Mouse (Mus musculus): Measurements from ENCODE around the gene Vsir.

DNA sequence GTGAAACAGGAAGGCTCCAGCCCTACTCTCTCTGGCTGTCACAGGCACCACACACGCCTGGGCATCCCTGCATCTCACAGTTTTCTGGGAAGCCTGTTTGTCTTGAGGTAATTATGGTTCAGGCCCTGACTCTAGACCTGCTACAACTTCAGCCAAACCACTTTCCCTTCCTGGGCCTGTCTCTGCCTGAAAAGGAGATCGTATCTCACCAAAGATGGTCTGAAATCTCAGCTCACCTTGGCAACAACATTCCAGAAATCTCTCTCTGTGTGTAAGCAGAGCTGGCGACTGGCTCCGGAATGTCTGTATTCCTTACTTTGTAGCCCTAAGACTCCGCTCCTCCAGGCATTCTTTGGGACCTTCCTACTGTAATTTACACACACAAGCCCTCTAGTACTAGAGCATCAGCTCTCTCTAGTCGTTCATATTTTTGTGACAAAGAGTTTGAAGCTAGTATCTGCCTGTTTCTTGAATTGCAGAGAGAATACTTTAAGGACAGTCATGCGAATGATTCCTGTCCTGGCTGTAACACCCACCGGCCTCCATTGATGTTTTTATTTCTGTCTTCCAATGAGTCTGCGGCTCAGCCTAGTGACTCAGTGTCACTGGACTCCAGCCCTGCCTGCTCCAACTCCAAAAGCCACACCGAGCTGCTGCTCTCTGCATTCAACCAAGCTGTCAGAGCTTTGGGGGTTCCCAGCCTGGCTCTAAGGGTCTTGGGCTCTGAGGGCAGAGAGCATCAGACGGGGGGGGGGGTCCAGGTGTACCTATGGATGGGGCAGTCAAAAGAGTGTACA is 8.4 kb downstream of the Vsir start:
- TF ChIP-seq POLR2A (IDR thresholded peaks at IDR 0.05; ENCODE audit: borderline replicate concordance, control insufficient read depth, low read depth, low read length), result no peak
- TF ChIP-seq CTCF (IDR thresholded peaks at IDR 0.05; ENCODE audit: control insufficient read depth, insufficient read depth, low read length), result no peak

Data from bone marrow, adult 2 months (tissue).